Mouse (Mus musculus) C2C12 (cell line): ENCODE measurements around the gene Grik2.

Source experiments
- CTCF ChIP-seq: IDR thresholded peaks from one replicate; pipeline ENCODE4 v1.5.1; 2011; ENCODE audit not compliant: control insufficient read depth, insufficient read depth, insufficient read length
- MYOD1 ChIP-seq: IDR thresholded peaks from one replicate; pipeline ENCODE4 v1.6.1; 2011; ENCODE audit warnings: low read depth; ENCODE audit not compliant: control insufficient read depth, insufficient read length

DNA sequence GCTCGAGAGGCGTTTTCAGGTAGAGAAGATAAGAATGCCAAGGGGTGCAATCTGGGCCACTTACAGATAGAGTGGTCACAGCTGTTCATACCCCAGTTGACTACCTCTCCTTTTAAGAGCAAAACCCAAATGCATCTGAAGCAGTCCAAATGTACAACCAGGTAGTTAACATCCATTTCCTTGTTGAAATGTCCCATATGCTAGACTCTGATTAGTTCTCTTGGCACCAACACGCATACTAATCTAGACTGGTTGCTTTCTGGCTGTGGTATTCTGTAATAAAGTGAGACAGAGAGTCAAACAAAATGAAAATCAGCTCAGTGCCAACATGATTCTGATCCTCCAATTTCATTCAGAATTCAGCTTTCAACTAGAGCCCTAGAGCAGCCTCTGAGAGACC, 164.6 kb downstream of the Grik2 start:
- TF ChIP-seq MYOD1 = no peak
- TF ChIP-seq CTCF = no peak
